Mouse (Mus musculus) embryonic fibroblast, embryonic 13.5 days (primary cell): ENCODE measurements at regions not wholly inside any gene's neighbourhood (a gene's known extent, or its start where the extent isn't known, plus 50 kb on each side); places are given as distances from the start of the nearest gene placed in this dataset.
A peak's percentile ranks its signal among the peaks of the same experiment; 100 is the strongest.

ENCODE experiments used
- H3K27ac ChIP-seq: 2 replicates; pipeline ENCODE4 v1.5.1; 2012; ENCODE audit warnings: low read length, control low read depth, inconsistent platforms; ENCODE audit not compliant: insufficient read depth
- H3K4me1 ChIP-seq: 2 replicates; pipeline ENCODE4 v1.6.1; 2011; ENCODE audit warnings: low read length; ENCODE audit not compliant: control insufficient read depth, insufficient read depth
- H3K4me3 ChIP-seq: 2 replicates; pipeline ENCODE4 v1.5.1; 2011; ENCODE audit warnings: mild to moderate bottlenecking, control low read depth, low read length; ENCODE audit not compliant: insufficient read depth
- CTCF ChIP-seq: IDR thresholded peaks from 2 replicates; pipeline ENCODE4 v1.5.1; 2011; ENCODE audit warnings: mild to moderate bottlenecking, control low read depth, low read length, moderate library complexity, borderline replicate concordance; ENCODE audit not compliant: insufficient read depth
- POLR2A ChIP-seq: IDR thresholded peaks from 2 replicates; pipeline ENCODE4 v1.6.1; 2011; ENCODE audit warnings: low read depth, mild to moderate bottlenecking, control low read depth, low read length, moderate library complexity

DNA sequence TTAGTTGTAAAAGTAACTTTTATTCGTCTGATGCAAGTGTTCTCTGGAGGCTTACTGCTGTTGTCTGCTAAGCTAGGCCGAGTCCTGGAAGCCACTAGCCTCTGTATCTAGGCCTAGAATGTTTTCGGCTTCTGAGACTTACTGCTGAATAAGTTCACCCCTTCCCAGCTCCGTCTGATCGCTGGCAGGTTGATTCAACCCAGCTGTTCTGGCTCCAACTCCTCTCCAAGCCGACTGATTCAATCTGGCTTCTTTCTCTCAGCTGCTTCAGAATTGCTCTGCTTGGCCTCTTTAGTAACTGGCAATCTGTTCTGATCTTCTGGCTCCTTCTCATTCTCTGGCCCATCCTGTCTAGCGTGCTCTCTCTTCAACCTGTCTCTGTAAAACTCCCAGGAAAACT, 285.6 kb downstream of the Vrk1 start:
- Histone ChIP-seq H3K4me3 (no peak overlapping the region), H3K27ac (no peak overlapping the region), H3K4me1 (no peaks in the 10 kb centered on the region)
- TF ChIP-seq CTCF (no peak), POLR2A (no peak)

GRCm38 (mm10) chr12:106302617-106303016, 292.6 kb downstream of the Vrk1 start:
- Histone ChIP-seq H3K27ac (no peak overlapping the region), H3K4me3 (no peak overlapping the region), H3K4me1 (no peaks in the 10 kb centered on the region)
- no peak for TF ChIP-seq CTCF
- TF ChIP-seq POLR2A = no peak

DNA sequence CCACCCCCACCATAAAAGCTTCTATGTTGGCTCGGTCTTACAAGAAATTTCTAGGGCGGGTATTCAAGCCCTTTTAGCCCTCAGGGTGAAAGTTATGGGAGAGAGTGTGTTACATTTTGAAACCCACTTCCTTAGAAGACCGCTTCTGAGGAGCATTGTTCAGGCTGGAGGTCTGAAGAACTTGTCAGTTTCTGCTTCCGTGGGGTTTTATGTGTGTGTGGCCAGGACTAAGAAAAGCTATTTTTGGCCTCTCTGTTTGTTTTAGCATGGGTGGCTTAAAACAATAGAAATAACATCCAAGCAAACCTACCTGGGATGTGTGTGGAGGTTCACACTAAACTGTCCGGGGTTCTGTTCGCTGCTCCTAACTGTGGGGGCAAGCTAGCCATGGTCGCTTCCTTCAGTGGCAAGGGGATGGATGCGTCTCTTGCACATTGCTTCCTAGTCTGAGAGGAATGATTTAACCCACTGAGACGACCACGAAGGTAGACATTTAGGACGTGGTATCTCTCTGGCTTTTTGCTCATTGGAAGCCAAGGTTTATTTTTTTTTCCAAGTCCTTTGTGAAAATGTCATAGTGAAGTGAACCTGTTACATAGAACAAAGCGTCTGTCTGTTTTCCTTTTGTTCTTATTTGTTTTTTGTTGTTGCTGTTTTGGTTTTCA, 298.4 kb downstream of the Vrk1 start:
- H3K4me1 ChIP-seq = no peaks in the 10 kb centered on the region
- TF ChIP-seq POLR2A (no peak), CTCF (no peak)
- H3K27ac ChIP-seq = no peak overlapping the region
- H3K4me3 ChIP-seq = no peak overlapping the region

DNA sequence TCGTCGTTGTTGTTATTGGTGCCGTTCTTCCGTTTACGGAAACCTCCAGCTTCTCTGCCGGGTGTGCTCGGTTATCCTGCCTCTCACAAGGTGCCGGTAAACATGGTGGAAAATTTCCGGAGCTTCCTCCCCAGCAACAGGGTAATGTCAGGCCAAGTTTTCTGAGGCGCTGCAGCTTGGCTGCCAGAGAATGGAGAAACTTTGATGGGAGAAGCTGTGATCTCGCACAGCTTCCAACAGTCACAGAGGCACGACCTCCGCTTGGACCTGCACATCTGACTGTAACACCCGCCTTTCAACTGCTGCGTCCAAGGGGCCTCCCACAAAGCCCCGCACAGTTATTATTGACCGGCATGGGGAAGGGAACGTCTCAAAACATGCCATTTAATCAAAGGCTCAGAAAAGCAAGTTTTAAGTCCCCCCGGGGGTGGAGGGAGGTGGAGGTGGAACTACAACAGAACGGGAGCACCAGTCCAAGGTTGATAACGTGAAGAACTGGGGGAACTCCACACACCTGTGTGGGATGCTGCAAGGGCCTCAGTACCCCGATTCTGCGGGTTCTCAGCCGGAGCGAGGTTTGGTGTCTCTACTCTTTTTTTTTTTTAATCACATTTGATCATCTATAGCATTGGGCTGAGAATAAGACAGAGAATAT, 299.1 kb downstream of the Vrk1 start:
- H3K4me3 ChIP-seq = no peak overlapping the region
- no peaks in the 10 kb centered on the region for H3K4me1 ChIP-seq
- TF ChIP-seq POLR2A (no peak), CTCF (no peak)
- no peak overlapping the region for H3K27ac ChIP-seq

DNA sequence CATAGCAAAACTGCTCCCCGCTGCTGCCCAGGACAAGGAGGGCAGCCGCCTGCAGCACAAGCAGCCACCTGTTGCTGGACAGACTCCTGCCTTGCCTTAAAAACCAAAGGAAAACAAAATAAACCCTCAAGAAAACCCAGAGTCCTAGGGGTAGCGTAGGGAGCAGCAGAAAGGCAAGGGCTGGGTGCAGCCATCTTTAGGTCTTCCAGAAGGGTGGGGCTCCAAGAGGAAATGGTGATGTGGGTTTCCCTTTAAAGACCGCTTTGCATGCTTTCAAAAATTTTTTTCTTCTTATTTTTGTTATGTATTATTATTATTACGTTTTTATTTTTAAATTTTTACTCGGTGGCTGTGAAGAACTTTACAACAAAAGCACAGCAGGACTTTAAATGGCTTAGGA, 300.1 kb downstream of the Vrk1 start:
- Histone ChIP-seq H3K4me3 (peak overlapping the region; percentile 61; the same call in 1 of the 2 replicates), H3K4me1 (no peaks in the 10 kb centered on the region), H3K27ac (no peak overlapping the region)
- TF ChIP-seq CTCF (no peak), POLR2A (no peak)

DNA sequence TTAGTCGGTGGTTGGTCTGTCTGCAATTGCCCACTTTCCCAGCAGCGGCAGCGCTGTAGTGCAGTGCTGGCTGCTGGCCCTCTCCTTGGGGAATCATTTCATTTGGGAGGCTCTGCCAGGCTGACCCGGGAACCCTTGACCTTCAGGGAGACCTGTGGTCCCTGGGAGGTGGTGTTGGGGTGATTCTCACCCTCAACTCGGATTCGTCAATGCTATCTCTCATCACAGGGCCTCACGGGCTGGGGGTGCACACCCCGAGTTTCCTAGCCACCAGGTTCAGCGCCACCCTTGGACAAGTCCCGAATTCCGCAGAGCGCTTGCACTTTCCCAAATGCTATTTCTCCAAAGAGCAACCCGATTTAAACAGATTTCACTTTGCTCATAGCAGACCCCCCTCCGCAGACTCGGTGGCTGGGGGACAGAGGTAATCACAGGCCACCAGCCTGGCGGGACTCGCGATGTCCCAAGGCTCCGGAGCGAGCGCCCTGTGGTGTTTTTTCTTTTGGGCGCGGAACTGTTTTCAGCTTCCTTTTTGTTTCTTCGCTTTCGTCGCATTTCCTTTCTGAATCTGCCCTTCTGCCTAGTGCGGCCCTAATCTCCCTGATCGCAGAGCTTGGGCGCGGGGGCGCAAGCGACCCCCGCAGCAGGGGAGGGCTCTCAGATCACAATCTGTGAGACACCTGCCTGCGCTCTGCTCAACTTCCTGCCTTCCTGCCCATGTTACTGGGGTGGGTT, 300.7 kb downstream of the Vrk1 start:
- TF ChIP-seq CTCF (no peak), POLR2A (no peak)
- no peaks in the 10 kb centered on the region for H3K4me1 ChIP-seq
- peak overlapping the region; percentile 61 for H3K4me3 ChIP-seq
- H3K27ac ChIP-seq = no peak overlapping the region

DNA sequence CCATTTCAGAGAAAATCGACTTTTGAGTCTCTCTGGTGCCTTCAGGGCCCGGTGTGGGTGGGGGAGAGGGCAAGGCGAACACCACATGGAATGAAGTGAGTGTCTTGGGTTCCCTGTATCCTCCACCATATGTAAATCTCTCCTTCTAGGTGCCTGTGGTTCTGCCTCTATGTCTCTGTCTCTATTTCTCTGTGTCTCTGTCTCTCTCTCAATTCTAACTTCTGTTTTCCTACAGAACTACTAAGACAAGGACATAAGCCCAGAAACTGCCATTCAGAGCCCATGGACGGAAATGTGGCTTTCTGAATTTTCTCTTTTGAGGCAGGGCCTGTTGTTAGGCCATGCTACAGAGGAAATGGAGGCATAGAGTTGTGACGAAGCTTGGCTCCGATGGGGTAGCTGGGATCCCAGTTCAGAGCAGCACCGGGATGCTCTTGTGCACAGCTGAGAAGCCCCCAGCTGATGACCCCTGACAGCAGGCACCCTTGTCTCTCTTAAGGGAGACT, 301.3 kb downstream of the Vrk1 start:
- Histone ChIP-seq H3K27ac (no peak overlapping the region), H3K4me3 (peak overlapping the region; percentile 61; the same call in 1 of the 2 replicates), H3K4me1 (no peaks in the 10 kb centered on the region)
- TF ChIP-seq POLR2A (no peak), CTCF (no peak)

- Histone ChIP-seq H3K4me1 (no peaks in the 10 kb centered on the region), H3K27ac (no peak overlapping the region), H3K4me3 (no peak overlapping the region)
- TF ChIP-seq POLR2A = no peak
- TF ChIP-seq CTCF = no peak
Observed at GRCm38 (mm10) chr12:106311831-106312600, 302.0 kb downstream of the Vrk1 start.

DNA sequence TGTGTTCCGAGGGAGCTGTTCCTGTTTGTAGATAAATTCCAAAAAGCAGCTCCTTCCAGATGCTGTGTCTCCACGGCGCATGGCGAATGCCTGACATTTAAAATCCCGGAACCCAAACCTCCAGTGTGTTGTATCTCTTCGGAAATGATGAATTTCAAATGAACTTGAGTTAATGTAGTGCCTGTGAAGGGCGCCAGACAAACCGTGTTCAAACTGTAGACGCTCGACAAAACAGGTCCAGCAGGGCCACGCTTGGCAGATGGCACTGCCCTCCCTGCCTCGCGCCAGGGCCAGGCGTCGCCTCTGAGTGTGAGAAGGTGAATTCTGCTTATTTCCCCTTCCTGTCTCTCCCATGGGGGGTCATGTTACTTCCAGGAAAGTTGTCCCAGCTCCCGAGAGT, 307.7 kb downstream of the Vrk1 start:
- Histone ChIP-seq H3K27ac (no peak overlapping the region), H3K4me1 (no peaks in the 10 kb centered on the region), H3K4me3 (no peak overlapping the region)
- TF ChIP-seq POLR2A (no peak), CTCF (no peak)

- Histone ChIP-seq H3K4me1 (no peaks in the 10 kb centered on the region), H3K4me3 (no peak overlapping the region), H3K27ac (no peak overlapping the region)
- TF ChIP-seq POLR2A = no peak
- TF ChIP-seq CTCF = no peak
Observed at GRCm38 (mm10) chr12:106321511-106321910, 311.5 kb downstream of the Vrk1 start.
